Mouse (Mus musculus) testis, adult 2 months (tissue): ENCODE results near the gene Hist1h2ab.

Source experiments
- CTCF ChIP-seq: fragments of 200-500 bp; IDR thresholded peaks from 2 replicates; pipeline ENCODE4 v1.5.1; 2012; ENCODE audit warnings: low read depth, mild to moderate bottlenecking, inconsistent platforms, low read length, moderate library complexity; ENCODE audit not compliant: control insufficient read depth, insufficient read depth, insufficient replicate concordance
- POLR2A ChIP-seq: fragments of 200-500 bp; IDR thresholded peaks from 2 replicates; pipeline ENCODE4 v1.6.1; 2012; ENCODE audit warnings: low read depth, mild to moderate bottlenecking, inconsistent platforms, low read length, moderate library complexity; ENCODE audit not compliant: control insufficient read depth

- TF ChIP-seq CTCF (no peak), POLR2A (no peak; the same call in 1 of the 2 replicates)
Measured at GRCm38 (mm10) chr13:23756790-23757189, 5.9 kb downstream of the Hist1h2ab start, which contains the start of gene Hist1h4b.
